10 mouse cellular contexts compared by ENCODE assay signal in genomic region chr1:14503881-14504742, GRCm38 (mm10).
DNase-seq lines count a peak whose midpoint lies in the region; ATAC-seq and TF ChIP-seq lines count a peak whose summit lies in the region.
"Had no signal": no experiment of that assay in that cellular context is flagged by ENCODE, and none has a peak within 500 bp of the region (broad histone marks: within the 10 kb centered on the region; RNA-seq: fewer than 3 reads in every experiment).

No protein-coding gene starts in this region.

- TF ChIP-seq POLR2A in kidney, adult 2 months (IDR thresholded peaks at IDR 0.05; ENCODE audit: low read depth, low read length), result no peak
- TF ChIP-seq POLR2A in bone marrow macrophage, adult 2 months (IDR thresholded peaks at IDR 0.05; ENCODE audit: borderline replicate concordance, low read depth, low read length), result no peak

- no peak for ATAC-seq in kidney, embryonic 16.5 days (ENCODE audit: low FRiP score, low TSS enrichment)
- no peak for ATAC-seq in embryonic facial prominence, embryonic 14.5 days (ENCODE audit: low read depth)
- no peak for ATAC-seq in erythroid progenitor cell, adult 5-6 weeks (replicated peaks; ENCODE audit: low FRiP score, poor library complexity, severe bottlenecking)
- ATAC-seq: Patski had no signal

- H3K9ac ChIP-seq in kidney, embryonic 16.5 days (replicated peaks; ENCODE audit: low read length), result no peak overlapping the region
- H3K9ac ChIP-seq in embryonic facial prominence, embryonic 14.5 days (ENCODE audit: low read depth, low read length), result peak overlapping the region; percentile 64

- peak overlapping the region; percentile 32 for H3K27ac ChIP-seq in kidney, embryonic 16.5 days (ENCODE audit: low read length)
- no peak overlapping the region for H3K27ac ChIP-seq in kidney, adult 2 months (ENCODE audit: insufficient read depth, low read depth, low read length)
- H3K27ac ChIP-seq in bone marrow macrophage, adult 2 months (ENCODE audit: insufficient read depth, low read depth, low read length), result no peak overlapping the region
- peak overlapping the region; percentile 90 for H3K27ac ChIP-seq in embryonic facial prominence, embryonic 14.5 days (replicated peaks; ENCODE audit: low read depth, low read length)
- peak overlapping the region; percentile 46 for H3K27ac ChIP-seq in limb, embryonic 10.5 days

- H3K4me1 ChIP-seq in kidney, embryonic 16.5 days (ENCODE audit: insufficient read depth, low read length), result peaks cover 13% of the 10 kb centered on the region
- H3K4me1 ChIP-seq in kidney, adult 2 months (ENCODE audit: control insufficient read depth, insufficient read depth, low read length), result no peaks in the 10 kb centered on the region
- H3K4me1 ChIP-seq in bone marrow macrophage, adult 2 months (ENCODE audit: control insufficient read depth, insufficient read depth, low read length), result no peaks in the 10 kb centered on the region
- peaks cover 31% of the 10 kb centered on the region for H3K4me1 ChIP-seq in embryonic facial prominence, embryonic 14.5 days (ENCODE audit: control insufficient read depth, insufficient read depth, low read length)
- peaks cover 58% of the 10 kb centered on the region for H3K4me1 ChIP-seq in limb, embryonic 10.5 days

- DNase-seq in kidney, adult 2 months, result no peak
- peak; percentile 85 for DNase-seq in embryonic facial prominence, embryonic 14.5 days (ENCODE audit: low spot score)
- DNase-seq in limb, embryonic 10.5 days (ENCODE audit: low spot score), result peak; percentile 57
- DNase-seq in spleen, postnatal 10 days (ENCODE audit: low spot score in 2 of 2), result no peak
- DNase-seq in cerebellum, adult 11-12 months, result no peak
- DNase-seq: layer of hippocampus, adult 9-11 months had no signal

- H3K4me3 ChIP-seq in kidney, embryonic 16.5 days (ENCODE audit: low read length), result peak overlapping the region; percentile 22
- no peak overlapping the region for H3K4me3 ChIP-seq in kidney, adult 2 months (ENCODE audit: insufficient read depth, low read depth, low read length)
- H3K4me3 ChIP-seq in bone marrow macrophage, adult 2 months (ENCODE audit: insufficient read depth, low read length), result peak overlapping the region; percentile 30; the same call in 1 of the 2 replicates
- peak overlapping the region; percentile 47 for H3K4me3 ChIP-seq in embryonic facial prominence, embryonic 14.5 days (ENCODE audit: low read depth, low read length)
- H3K4me3 ChIP-seq in limb, embryonic 10.5 days, result peak overlapping the region; percentile 33

- H3K36me3 ChIP-seq in kidney, embryonic 16.5 days (ENCODE audit: insufficient read depth, low read length), result no peaks in the 10 kb centered on the region
- H3K36me3 ChIP-seq in kidney, adult 2 months (ENCODE audit: control insufficient read depth, insufficient read depth, low read length), result no peaks in the 10 kb centered on the region
- no peaks in the 10 kb centered on the region for H3K36me3 ChIP-seq in embryonic facial prominence, embryonic 14.5 days (ENCODE audit: control insufficient read depth, insufficient read depth, low read length)
- no peaks in the 10 kb centered on the region for H3K36me3 ChIP-seq in limb, embryonic 10.5 days

- TF ChIP-seq CTCF in kidney, adult 2 months (conservative IDR thresholded peaks at IDR 0.05; ENCODE audit: insufficient read depth, insufficient read length, low read depth, low read length), result no peak
- TF ChIP-seq CTCF in bone marrow macrophage, adult 2 months (IDR thresholded peaks at IDR 0.05; ENCODE audit: low read depth, low read length), result no peak

- peak overlapping the region; percentile 43 for H3K4me2 ChIP-seq in kidney, embryonic 16.5 days (replicated peaks; ENCODE audit: low read depth, low read length)
- H3K4me2 ChIP-seq in embryonic facial prominence, embryonic 14.5 days (ENCODE audit: low read depth, low read length), result peak overlapping the region; percentile 87

- H3K9me3 ChIP-seq in kidney, embryonic 16.5 days (ENCODE audit: low read length), result no peaks in the 10 kb centered on the region
- no peaks in the 10 kb centered on the region for H3K9me3 ChIP-seq in embryonic facial prominence, embryonic 14.5 days (ENCODE audit: control insufficient read depth, low read length)
- H3K9me3 ChIP-seq in limb, embryonic 10.5 days (replicated peaks), result no peaks in the 10 kb centered on the region

- peaks cover 39% of the 10 kb centered on the region for H3K27me3 ChIP-seq in kidney, embryonic 16.5 days (ENCODE audit: insufficient read depth, low read length)
- H3K27me3 ChIP-seq in kidney, adult 2 months (replicated peaks; ENCODE audit: control insufficient read depth, insufficient read depth, low read length), result peaks cover 10% of the 10 kb centered on the region
- peaks cover 14% of the 10 kb centered on the region for H3K27me3 ChIP-seq in embryonic facial prominence, embryonic 14.5 days (replicated peaks; ENCODE audit: control insufficient read depth, insufficient read depth, low read length)
- H3K27me3 ChIP-seq in limb, embryonic 10.5 days (ENCODE audit: low read depth, poor library complexity, severe bottlenecking), result peaks cover 41% of the 10 kb centered on the region
- H3K27me3 ChIP-seq: Patski had no signal

- 4% methylated on average over 17 of the region's 17 CpGs for WGBS in kidney, embryonic 16.5 days
- 13% methylated on average over 17 of the region's 17 CpGs for WGBS in kidney, adult 2 months
- 3% methylated on average over 17 of the region's 17 CpGs for WGBS in embryonic facial prominence, embryonic 14.5 days
- 6% methylated on average over 17 of the region's 17 CpGs for WGBS in limb, embryonic 10.5 days

Comparison
In these comparisons a context has a peak if more than half of its experiments do, and no peak if none do; other contexts are left out.
1. H3K27ac ChIP-seq: peak in kidney, embryonic 16.5 days (single experiment), embryonic facial prominence, embryonic 14.5 days (single experiment) and limb, embryonic 10.5 days (single experiment); none in kidney, adult 2 months (single experiment) and bone marrow macrophage, adult 2 months (single experiment).
2. DNase-seq: peak in embryonic facial prominence, embryonic 14.5 days (single experiment) and limb, embryonic 10.5 days (single experiment); none in kidney, adult 2 months (single experiment), spleen, postnatal 10 days (0 of 2) and cerebellum, adult 11-12 months (single experiment).